Mouse (Mus musculus) cerebellum, adult (tissue): ENCODE results near the gene Wipf3.

Experiments used
- ATAC-seq: cut with Nextera tagmentation; 2 replicates; pipeline ENCODE4 v1.9.2; 2017; ENCODE audit warnings: mild to moderate bottlenecking, moderate library complexity, mixed read lengths; ENCODE audit not compliant: insufficient number of reproducible peaks, low FRiP score, low TSS enrichment

The Wipf3 gene

GRCm38 (mm10) chr6:54429447-54430194 is at the start of gene Wipf3:
Wipf3 (plus strand) TSS chr6:54429603.
- peak; percentile 65 for ATAC-seq

GRCm38 (mm10) chr6:54382636-54383035 is 46.8 kb upstream of the Wipf3 start:
- ATAC-seq = no peak

- no peak for ATAC-seq
Measured at GRCm38 (mm10) chr6:54383893-54384524, 45.4 kb upstream of the Wipf3 start.

- ATAC-seq = no peak
Measured at GRCm38 (mm10) chr6:54384777-54385176, 44.6 kb upstream of the Wipf3 start.

GRCm38 (mm10) chr6:54386429-54386828 is 43.0 kb upstream of the Wipf3 start:
- no peak for ATAC-seq

GRCm38 (mm10) chr6:54387044-54387443 is 42.4 kb upstream of the Wipf3 start:
- no peak for ATAC-seq

- ATAC-seq = no peak
Measured at GRCm38 (mm10) chr6:54387751-54388150, 41.7 kb upstream of the Wipf3 start.

- ATAC-seq = no peak
Measured at GRCm38 (mm10) chr6:54388690-54389275, 40.6 kb upstream of the Wipf3 start.

GRCm38 (mm10) chr6:54391765-54392164 is 37.6 kb upstream of the Wipf3 start:
- peak; percentile 10; the same call in 1 of the 2 replicates for ATAC-seq

- ATAC-seq = no peak
Measured at GRCm38 (mm10) chr6:54393886-54394285, 35.5 kb upstream of the Wipf3 start.

- no peak for ATAC-seq
Measured at GRCm38 (mm10) chr6:54399194-54399923, 30.0 kb upstream of the Wipf3 start.

GRCm38 (mm10) chr6:54401503-54401902 is 27.9 kb upstream of the Wipf3 start:
- ATAC-seq = no peak

GRCm38 (mm10) chr6:54404916-54405315 is 24.5 kb upstream of the Wipf3 start:
- no peak for ATAC-seq

GRCm38 (mm10) chr6:54406116-54406515 is 23.3 kb upstream of the Wipf3 start:
- no peak for ATAC-seq

GRCm38 (mm10) chr6:54409271-54409670 is 20.1 kb upstream of the Wipf3 start:
- ATAC-seq = no peak

- ATAC-seq = no peak
Measured at GRCm38 (mm10) chr6:54410451-54410850, 19.0 kb upstream of the Wipf3 start.

- no peak for ATAC-seq
Measured at GRCm38 (mm10) chr6:54411591-54411990, 17.8 kb upstream of the Wipf3 start.

- ATAC-seq = no peak
Measured at GRCm38 (mm10) chr6:54412879-54413278, 16.5 kb upstream of the Wipf3 start.

GRCm38 (mm10) chr6:54425230-54425629 is 4.2 kb upstream of the Wipf3 start:
- ATAC-seq = no peak

GRCm38 (mm10) chr6:54428850-54429446 is 455 bp upstream of the Wipf3 start:
- no peak for ATAC-seq
